Mouse (Mus musculus) ovary, adult 2 months (tissue): ENCODE results near the gene Nfkbib. TPM values are rescaled to one million over a fixed set of nuclear protein-coding genes. Genes with fewer than 3 reads are reported as not detected.

Experiments
- polyA plus RNA-seq: library from polyadenylated mRNA; depleted of rRNA; stranded (reverse); fragments of >200 nt; gene quantifications from 2 replicates; pipeline ENCODE4 v1.2.3, GENCODE M21; 2012; rRNA removed

Gene Nfkbib
- polyA plus RNA-seq, result 56.1 and 60.3 TPM in 2 replicates

GRCm38 (mm10) chr7:28767462-28767965 lies at the start of gene Nfkbib:
Gene Nfkbib (minus strand): TSS chr7:28767512.

GRCm38 (mm10) chr7:28808221-28808941 lies 41.1 kb upstream of the Nfkbib start, which contains the start of gene Hnrnpl:
Gene Hnrnpl (plus strand): TSS chr7:28808541.

GRCm38 (mm10) chr7:28788307-28789195 lies 21.2 kb upstream of the Nfkbib start, which contains the start of gene Rinl:
Gene Rinl (plus strand): TSS chr7:28788969.

GRCm38 (mm10) chr7:28766173-28766879 lies 986 bp downstream of the Nfkbib start, which contains the start of gene Sirt2:
Gene Sirt2 (plus strand): TSS chr7:28766735.

GRCm38 (mm10) chr7:28756079-28756478 lies 11.2 kb downstream of the Nfkbib start, which contains the start of gene Ccer2:
Gene Ccer2 (plus strand): TSS chr7:28756174.

GRCm38 (mm10) chr7:28741709-28742438 lies 25.4 kb downstream of the Nfkbib start, which contains the start of the genes Mrps12 and Sars2:
Gene Mrps12 (minus strand): TSS chr7:28741820.
Gene Sars2 (plus strand): TSS chr7:28741992.

GRCm38 (mm10) chr7:28716590-28717281 lies 50.6 kb downstream of the Nfkbib start, which contains the start of gene Fbxo17:
Gene Fbxo17 (plus strand): TSS chr7:28716804.

Other genes starting within 250 kb of the Nfkbib start
- gene Ifnl3, start 244.7 kb downstream of the Nfkbib start, polyA plus RNA-seq, result not detected in 2 replicates
- 0.73 and 4.9 TPM in 2 replicates for gene Sycn, start 226.6 kb downstream of the Nfkbib start, polyA plus RNA-seq
- gene Nccrp1, start 220.3 kb downstream of the Nfkbib start, polyA plus RNA-seq, result 0.08 TPM in 1 of 2 replicates, not detected in the other
- 155 and 181 TPM in 2 replicates for gene Samd4b, start 169.4 kb downstream of the Nfkbib start, polyA plus RNA-seq
- gene Pak4, start 169.3 kb downstream of the Nfkbib start, polyA plus RNA-seq, result 63.5 and 68.3 TPM in 2 replicates
- 1.6 and 1.8 TPM in 2 replicates for gene Acp7, start 136.2 kb downstream of the Nfkbib start, polyA plus RNA-seq
- gene Fbxo27, start 74.7 kb downstream of the Nfkbib start, polyA plus RNA-seq, result 29.2 and 37.0 TPM in 2 replicates
- 18.7 and 28.0 TPM in 2 replicates for gene Fbxo17, start 50.7 kb downstream of the Nfkbib start, polyA plus RNA-seq
- gene Mrps12, start 25.7 kb downstream of the Nfkbib start, polyA plus RNA-seq, result 105 and 112 TPM in 2 replicates
- gene Sars2, start 25.5 kb downstream of the Nfkbib start, polyA plus RNA-seq, result 25.8 and 31.4 TPM in 2 replicates
- not detected in 2 replicates for gene Ccer2, start 11.3 kb downstream of the Nfkbib start, polyA plus RNA-seq
- 78.6 and 92.9 TPM in 2 replicates for gene Sirt2, start 777 bp downstream of the Nfkbib start, polyA plus RNA-seq
- 2.7 and 2.8 TPM in 2 replicates for gene Rinl, start 21.5 kb upstream of the Nfkbib start, polyA plus RNA-seq
- gene Hnrnpl, start 41.0 kb upstream of the Nfkbib start, polyA plus RNA-seq, result 204 and 341 TPM in 2 replicates
- 442 and 460 TPM in 2 replicates for gene Ech1, start 57.7 kb upstream of the Nfkbib start, polyA plus RNA-seq
- gene Lgals4, start 66.3 kb upstream of the Nfkbib start, polyA plus RNA-seq, result 20.6 and 30.5 TPM in 2 replicates
- 46.3 and 60.8 TPM in 2 replicates for gene Lgals7, start 96.3 kb upstream of the Nfkbib start, polyA plus RNA-seq
- gene Capn12, start 113.9 kb upstream of the Nfkbib start, polyA plus RNA-seq, result 0.78 and 1.0 TPM in 2 replicates
- 365 and 372 TPM in 2 replicates for gene Actn4, start 194.8 kb upstream of the Nfkbib start, polyA plus RNA-seq
- 251 and 352 TPM in 2 replicates for gene Eif3k, start 214.4 kb upstream of the Nfkbib start, polyA plus RNA-seq
- 5.6 and 5.7 TPM in 2 replicates for gene Map4k1, start 214.5 kb upstream of the Nfkbib start, polyA plus RNA-seq